Mouse (Mus musculus) kidney, adult 2 months (tissue): ENCODE data around the gene Ulbp1. TPM values are rescaled to one million over a fixed set of nuclear protein-coding genes. Genes with fewer than 3 reads are reported as not detected.
"Not testable (repeated sequence)": the region's sequence is repeated elsewhere in the genome, so short reads cannot be mapped to it uniquely, and the experiment has no call there.

ENCODE experiments used
- DNase-seq: peaks from one replicate; pipeline ENCODE4 v3.0.0; 2021
- H3K27ac ChIP-seq: fragments of 200-500 bp; 2 replicates; pipeline ENCODE4 v1.5.1; 2012; ENCODE audit warnings: low read depth, low read length, control low read depth, inconsistent platforms; ENCODE audit not compliant: insufficient read depth
- H3K27me3 ChIP-seq: fragments of 200-500 bp; replicated peaks from 2 replicates; pipeline ENCODE4 v1.6.1; 2012; ENCODE audit warnings: mild to moderate bottlenecking, moderate library complexity, low read length, inconsistent platforms; ENCODE audit not compliant: control insufficient read depth, insufficient read depth
- H3K36me3 ChIP-seq: fragments of 200-500 bp; 2 replicates; pipeline ENCODE4 v1.6.1; 2012; ENCODE audit warnings: mild to moderate bottlenecking, moderate library complexity, low read length, inconsistent platforms; ENCODE audit not compliant: control insufficient read depth, insufficient read depth
- H3K4me1 ChIP-seq: fragments of 200-500 bp; 2 replicates; pipeline ENCODE4 v1.6.1; 2011; ENCODE audit warnings: low read length; ENCODE audit not compliant: control insufficient read depth, insufficient read depth
- H3K4me3 ChIP-seq: fragments of 200-500 bp; 2 replicates; pipeline ENCODE4 v1.5.1; 2011; ENCODE audit warnings: mild to moderate bottlenecking, low read depth, low read length, control low read depth; ENCODE audit not compliant: insufficient read depth
- CTCF ChIP-seq: fragments of 200-500 bp; conservative IDR thresholded peaks from 2 replicates; pipeline ENCODE4 v1.5.1; 2011; ENCODE audit warnings: low read depth, mild to moderate bottlenecking, control low read depth, low read length, moderate library complexity, mixed read lengths; ENCODE audit not compliant: insufficient read depth, insufficient read length
- POLR2A ChIP-seq: fragments of 200-500 bp; IDR thresholded peaks from one replicate; pipeline ENCODE4 v1.6.1; 2011; ENCODE audit warnings: low read depth, low read length, control low read depth
- WGBS: fragments of 180-500 bp; shearing (Covaris S2); methylation state at CpG from one replicate; pipeline ENCODE4 v1.1.7; 2018; 5-methylcytosine and 5-hydroxymethylcytosine counted together
- polyA plus RNA-seq: library from polyadenylated mRNA; depleted of rRNA; stranded (reverse); fragments of >200 nt; gene quantifications from 2 replicates; pipeline ENCODE4 v1.2.3, GENCODE M21; 2012

Ulbp1 gene
- polyA plus RNA-seq, 1 experiment, result 0.23 TPM

- DNase-seq, result peak; percentile 64
- not testable (repeated sequence) for H3K4me3 ChIP-seq, H3K36me3 ChIP-seq, H3K4me1 ChIP-seq, H3K27me3 ChIP-seq, H3K27ac ChIP-seq
- TF ChIP-seq CTCF, result peak; percentile 39
- WGBS, result 0% methylated on average over 7 of the region's 7 CpGs
These were observed 3.6 kb downstream of the Ulbp1 start for GRCm38 (mm10) chr10:7469716-7470414.

GRCm38 (mm10) chr10:7462006-7462405 lies 11.4 kb downstream of the Ulbp1 start:
- no peak overlapping the region for H3K4me3 ChIP-seq
- H3K27me3 ChIP-seq, result no peaks in the 10 kb centered on the region
- no peak overlapping the region for H3K27ac ChIP-seq
- no peaks in the 10 kb centered on the region for H3K4me1 ChIP-seq
- 57% methylated on average over 3 of the region's 3 CpGs for WGBS
- no peaks in the 10 kb centered on the region for H3K36me3 ChIP-seq
- TF ChIP-seq POLR2A (no peak), CTCF (peak; percentile 47)
- DNase-seq, result peak; percentile 43

GRCm38 (mm10) chr10:7438928-7439327 lies 34.5 kb downstream of the Ulbp1 start:
- H3K27ac ChIP-seq, result no peak overlapping the region
- H3K36me3 ChIP-seq, result no peaks in the 10 kb centered on the region
- no peaks in the 10 kb centered on the region for H3K4me1 ChIP-seq
- no peak for DNase-seq
- no peaks in the 10 kb centered on the region for H3K27me3 ChIP-seq
- 73% methylated on average over 2 of the region's 2 CpGs for whole genome bisulfite sequencing
- no peak overlapping the region for H3K4me3 ChIP-seq
- TF ChIP-seq CTCF (no peak), POLR2A (no peak)

GRCm38 (mm10) chr10:7393143-7394035 lies 80.0 kb downstream of the Ulbp1 start:
- DNase-seq, result peak; percentile 23
- Histone ChIP-seq H3K36me3 (no peaks in the 10 kb centered on the region), H3K4me3 (peak overlapping the region; percentile 25), H3K27me3 (no peaks in the 10 kb centered on the region), H3K4me1 (0 out of 2 replicates have a peak, but pooled peaks cover 3% of the 10 kb centered on the region), H3K27ac (no peak overlapping the region)
- TF ChIP-seq POLR2A (no peak), CTCF (no peak)
- WGBS, result 10% methylated on average over 55 of the region's 55 CpGs

- Histone ChIP-seq H3K4me3 (peak overlapping the region; percentile 57), H3K4me1 (0 out of 2 replicates have a peak, but pooled peaks cover 3% of the 10 kb centered on the region), H3K27ac (no peak overlapping the region), H3K27me3 (no peaks in the 10 kb centered on the region), H3K36me3 (no peaks in the 10 kb centered on the region)
- DNase-seq, result peak; percentile 14
- no peak for TF ChIP-seq CTCF
- under 1% methylated on average over 73 of the region's 73 CpGs for WGBS
These were observed 81.2 kb downstream of the Ulbp1 start for GRCm38 (mm10) chr10:7391935-7392930.

GRCm38 (mm10) chr10:7391561-7391934 lies 81.9 kb downstream of the Ulbp1 start:
- peak; percentile 52 for DNase-seq
- no peak for TF ChIP-seq POLR2A
- TF ChIP-seq CTCF, result no peak

More at GRCm38 (mm10) chr10:7391561-7391934, 81.9 kb downstream of the Ulbp1 start:
- Histone ChIP-seq H3K36me3 (no peaks in the 10 kb centered on the region), H3K4me1 (0 out of 2 replicates have a peak, but pooled peaks cover 3% of the 10 kb centered on the region), H3K4me3 (peak overlapping the region; percentile 57), H3K27ac (no peak overlapping the region), H3K27me3 (no peaks in the 10 kb centered on the region)
- WGBS, result under 1% methylated on average over 20 of the region's 20 CpGs
